Mouse (Mus musculus) megakaryocyte-erythroid progenitor cell, adult 5-6 weeks (primary cell): ENCODE measurements at regions not wholly inside any gene's neighbourhood (a gene's known extent, or its start where the extent isn't known, plus 50 kb on each side); places are given as distances from the start of the nearest gene placed in this dataset.

ENCODE experiments used
- ATAC-seq: replicated peaks from 2 replicates; pipeline ENCODE4 v1.8.0; 2016; ENCODE audit warnings: mild to moderate bottlenecking, inconsistent platforms; ENCODE audit not compliant: severe bottlenecking, poor library complexity, low FRiP score, low TSS enrichment

- no peak for ATAC-seq
Measured at GRCm38 (mm10) chr15:51083677-51084322, 2800.9 kb upstream of the Gm7489 start.

GRCm38 (mm10) chr15:51092936-51093335 is 2791.8 kb upstream of the Gm7489 start:
- ATAC-seq = no peak

- ATAC-seq = no peak
Measured at GRCm38 (mm10) chr15:51103948-51104347, 2780.8 kb upstream of the Gm7489 start.

GRCm38 (mm10) chr15:51104362-51104761 is 2780.3 kb upstream of the Gm7489 start:
- no peak for ATAC-seq

GRCm38 (mm10) chr15:51104796-51105195 is 2779.9 kb upstream of the Gm7489 start:
- ATAC-seq = no peak

GRCm38 (mm10) chr15:51105359-51106008 is 2779.2 kb upstream of the Gm7489 start:
- ATAC-seq = no peak

GRCm38 (mm10) chr15:51110186-51110585 is 2774.5 kb upstream of the Gm7489 start:
- no peak for ATAC-seq

- no peak for ATAC-seq
Measured at GRCm38 (mm10) chr15:51125896-51126295, 2758.8 kb upstream of the Gm7489 start.

GRCm38 (mm10) chr15:51131017-51131416 is 2753.7 kb upstream of the Gm7489 start:
- ATAC-seq = no peak

- ATAC-seq = no peak
Measured at GRCm38 (mm10) chr15:51136121-51136520, 2748.6 kb upstream of the Gm7489 start.

- no peak for ATAC-seq
Measured at GRCm38 (mm10) chr15:51139507-51139906, 2745.2 kb upstream of the Gm7489 start.

GRCm38 (mm10) chr15:51173976-51174620 is 2710.6 kb upstream of the Gm7489 start:
- ATAC-seq = no peak

GRCm38 (mm10) chr15:51176466-51176865 is 2708.2 kb upstream of the Gm7489 start:
- no peak for ATAC-seq

GRCm38 (mm10) chr15:51189134-51189533 is 2695.6 kb upstream of the Gm7489 start:
- ATAC-seq = no peak

- ATAC-seq = no peak
Measured at GRCm38 (mm10) chr15:51197466-51198158, 2687.1 kb upstream of the Gm7489 start.

GRCm38 (mm10) chr15:51203351-51203750 is 2681.4 kb upstream of the Gm7489 start:
- ATAC-seq = no peak

GRCm38 (mm10) chr15:51206050-51206449 is 2678.7 kb upstream of the Gm7489 start:
- ATAC-seq = no peak

- no peak for ATAC-seq
Measured at GRCm38 (mm10) chr15:51206773-51207172, 2677.9 kb upstream of the Gm7489 start.

- no peak for ATAC-seq
Measured at GRCm38 (mm10) chr15:51234873-51235272, 2649.8 kb upstream of the Gm7489 start.

- ATAC-seq = no peak
Measured at GRCm38 (mm10) chr15:51244596-51244995, 2640.1 kb upstream of the Gm7489 start.
